Mouse (Mus musculus) megakaryocyte, embryonic 14.5 days (primary cell): ENCODE measurements around the gene Mcat.

Experiments
- FLI1 ChIP-seq: IDR thresholded peaks from 2 replicates; pipeline ENCODE4 v1.6.1; 2012; ENCODE audit warnings: low read length, inconsistent platforms, mixed read lengths
- GATA1 ChIP-seq: IDR thresholded peaks from 3 replicates; pipeline ENCODE4 v1.6.1; 2012; ENCODE audit warnings: mixed read lengths, low read length, inconsistent platforms, borderline replicate concordance

- no peak for TF ChIP-seq GATA1
- no peak for TF ChIP-seq FLI1
These were observed 9.8 kb downstream of the Mcat start for GRCm38 (mm10) chr15:83553831-83554230.
